In the genomic region with DNA sequence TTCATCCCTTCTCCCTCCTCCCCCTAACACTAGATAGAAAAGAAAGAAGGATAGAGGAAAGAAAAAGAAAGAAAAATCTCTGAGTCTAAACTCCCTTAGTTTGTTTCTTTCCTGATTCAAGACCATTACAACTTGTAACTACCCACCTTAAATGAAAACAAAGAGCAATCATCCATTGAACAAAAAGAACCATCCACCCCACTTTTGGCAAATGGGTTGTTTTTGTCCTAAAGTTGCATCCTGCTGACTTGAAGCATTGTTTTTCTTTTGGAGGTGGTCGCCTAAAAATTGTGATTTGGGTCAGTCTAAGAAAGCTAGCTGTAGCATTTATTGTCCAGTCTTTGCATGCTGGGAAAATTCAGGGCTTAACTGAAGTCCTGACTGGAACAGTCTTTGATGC, we compare ENCODE assay signal across 8 mouse cellular contexts.
"Had no signal": no experiment of that assay in that cellular context is flagged by ENCODE, and none has a peak within 500 bp of the region (broad histone marks: within the 10 kb centered on the region; RNA-seq: fewer than 3 reads in every experiment).

No protein-coding gene starts in this region.

- DNase-seq: liver, postnatal 0 days; lung, adult 2 months; lung, postnatal 14 days; lung, postnatal 36 days; right cerebral cortex, postnatal 14 days; thymus, adult 2 months; thymus, postnatal 25 days; thymus, postnatal 4 days had no signal
